Mouse (Mus musculus): ENCODE data around the gene Hras.

Hras gene

GRCm38 (mm10) chr7:141193948-141194347 lies at the start of gene Hras, which contains the start of gene Lrrc56:
TSS of gene Hras (minus strand) at chr7:141194005.
TSS of gene Lrrc56 (plus strand) at chr7:141194157.
- peak; percentile 91 to 93 for DNase-seq (ENCODE audit: low read depth in 1 of 2, low spot score in 2 of 2)

GRCm38 (mm10) chr7:141231551-141231950 lies 37.7 kb upstream of the Hras start:
- DNase-seq (ENCODE audit: low read depth in 1 of 2, low spot score in 2 of 2) = no peak

- no peak for DNase-seq (ENCODE audit: low read depth in 1 of 2, low spot score in 2 of 2)
Observed at GRCm38 (mm10) chr7:141231111-141231510, 37.3 kb upstream of the Hras start.

GRCm38 (mm10) chr7:141230570-141230969 lies 36.8 kb upstream of the Hras start:
- DNase-seq (ENCODE audit: low read depth in 1 of 2, low spot score in 2 of 2) = no peak

GRCm38 (mm10) chr7:141229702-141230101 lies 35.9 kb upstream of the Hras start:
- no peak for DNase-seq (ENCODE audit: low read depth in 1 of 2, low spot score in 2 of 2)

- peak; percentile 75 to 90 for DNase-seq (ENCODE audit: low read depth in 1 of 2, low spot score in 2 of 2)
Observed at GRCm38 (mm10) chr7:141228279-141229067, 34.7 kb upstream of the Hras start, which contains the start of gene Phrf1. TSS of gene Phrf1 (plus strand) at chr7:141228784.

- DNase-seq (ENCODE audit: low read depth in 1 of 2, low spot score in 2 of 2) = no peak
Observed at GRCm38 (mm10) chr7:141227796-141228195, 34.0 kb upstream of the Hras start.

- DNase-seq (ENCODE audit: low read depth in 1 of 2, low spot score in 2 of 2) = no peak
Observed at GRCm38 (mm10) chr7:141226535-141226934, 32.7 kb upstream of the Hras start.

GRCm38 (mm10) chr7:141222696-141223215 lies 29.0 kb upstream of the Hras start:
- DNase-seq (ENCODE audit: low read depth in 1 of 2, low spot score in 2 of 2) = no peak

- DNase-seq (ENCODE audit: low read depth in 1 of 2, low spot score in 2 of 2) = no peak
Observed at GRCm38 (mm10) chr7:141222126-141222467, 28.3 kb upstream of the Hras start.

- DNase-seq (ENCODE audit: low read depth in 1 of 2, low spot score in 2 of 2) = peak; percentile 70 to 81
Observed at GRCm38 (mm10) chr7:141221249-141222125, 27.7 kb upstream of the Hras start.

GRCm38 (mm10) chr7:141220377-141220776 lies 26.6 kb upstream of the Hras start:
- DNase-seq (ENCODE audit: low read depth in 1 of 2, low spot score in 2 of 2) = no peak

GRCm38 (mm10) chr7:141219558-141220099 lies 25.8 kb upstream of the Hras start:
- no peak for DNase-seq (ENCODE audit: low read depth in 1 of 2, low spot score in 2 of 2)

- DNase-seq (ENCODE audit: low read depth in 1 of 2, low spot score in 2 of 2) = no peak
Observed at GRCm38 (mm10) chr7:141218557-141219133, 24.8 kb upstream of the Hras start.

GRCm38 (mm10) chr7:141218141-141218540 lies 24.3 kb upstream of the Hras start:
- DNase-seq (ENCODE audit: low read depth in 1 of 2, low spot score in 2 of 2) = no peak

GRCm38 (mm10) chr7:141217343-141218013 lies 23.7 kb upstream of the Hras start:
- DNase-seq (ENCODE audit: low read depth in 1 of 2, low spot score in 2 of 2) = no peak

- DNase-seq (ENCODE audit: low read depth in 1 of 2, low spot score in 2 of 2) = no peak
Observed at GRCm38 (mm10) chr7:141216894-141217293, 23.1 kb upstream of the Hras start.

- DNase-seq (ENCODE audit: low read depth in 1 of 2, low spot score in 2 of 2) = no peak
Observed at GRCm38 (mm10) chr7:141215880-141216733, 22.3 kb upstream of the Hras start.

- DNase-seq (ENCODE audit: low read depth in 1 of 2, low spot score in 2 of 2) = peak in 1 of 2 experiments; percentile 73
Observed at GRCm38 (mm10) chr7:141215101-141215879, 21.5 kb upstream of the Hras start, which contains the start of gene Rassf7. TSS of gene Rassf7 (plus strand) at chr7:141215860.

Measured in monocyte, adult 2 months (primary cell).